8 mouse cellular contexts compared by ENCODE assay signal in genomic region chr9:37144696-37145095, GRCm38 (mm10). TPM values are rescaled to one million over a fixed set of nuclear protein-coding genes. Genes with fewer than 3 reads are reported as not detected.
A peak's percentile ranks its signal among the peaks of the same experiment; 100 is the strongest.
DNase-seq lines count a peak whose midpoint lies in the region; ATAC-seq and TF ChIP-seq lines count a peak whose summit lies in the region.

No protein-coding gene starts in this region.

- intact Hi-C loops in heart, postnatal 25 days (cut with DNase I), result loop anchor here (5.0 kb wide), 4 partner anchors 87 to 252 kb away; no protein-coding TSS in a partner anchor

- no peak for TF ChIP-seq POLR2A in thymus, adult 2 months (IDR thresholded peaks at IDR 0.05; ENCODE audit: control insufficient read depth, extremely low read depth, insufficient read depth, low read length, poor library complexity)

- H3K4me1 ChIP-seq in heart, embryonic 16.5 days (ENCODE audit: control insufficient read depth, insufficient read depth, low read length), result peaks cover 13% of the 10 kb centered on the region
- peaks cover 50% of the 10 kb centered on the region for H3K4me1 ChIP-seq in midbrain, embryonic 11.5 days (ENCODE audit: control insufficient read depth, insufficient read depth, low read length)
- H3K4me1 ChIP-seq in thymus, adult 2 months (replicated peaks; ENCODE audit: control insufficient read depth, insufficient read depth, low read length), result peaks cover 18% of the 10 kb centered on the region

- ATAC-seq in heart, embryonic 16.5 days (replicated peaks; ENCODE audit: extremely low read depth, insufficient read depth, low FRiP score), result no peak
- ATAC-seq in midbrain, embryonic 11.5 days (ENCODE audit: low FRiP score), result no peak
- no peak for ATAC-seq in cerebellum, adult (ENCODE audit: insufficient number of reproducible peaks, low FRiP score, low TSS enrichment)
- ATAC-seq in granulocyte monocyte progenitor cell, adult 5-6 weeks (replicated peaks; ENCODE audit: poor library complexity, severe bottlenecking), result no peak

- no peak for TF ChIP-seq CTCF in thymus, adult 2 months (IDR thresholded peaks at IDR 0.05; ENCODE audit: borderline replicate concordance, control insufficient read depth, extremely low read depth, insufficient read depth, low read length, poor library complexity)

- H3K4me3 ChIP-seq in heart, embryonic 16.5 days (ENCODE audit: low read length), result peak overlapping the region; percentile 77
- H3K4me3 ChIP-seq in midbrain, embryonic 11.5 days (ENCODE audit: low read depth, low read length), result peak overlapping the region; percentile 67
- no peak overlapping the region for H3K4me3 ChIP-seq in thymus, adult 2 months (ENCODE audit: control insufficient read depth, insufficient read depth, low read length)

- peak overlapping the region; percentile 94 for H3K4me2 ChIP-seq in heart, embryonic 16.5 days (ENCODE audit: low read depth, low read length)
- peak overlapping the region; percentile 94 for H3K4me2 ChIP-seq in midbrain, embryonic 11.5 days

- 0 out of 2 replicates have a peak, but pooled peaks cover 2% of the 10 kb centered on the region for H3K27me3 ChIP-seq in heart, embryonic 16.5 days (ENCODE audit: control insufficient read depth, insufficient read depth, low read length)
- no peaks in the 10 kb centered on the region for H3K27me3 ChIP-seq in midbrain, embryonic 11.5 days (ENCODE audit: control insufficient read depth, insufficient read depth, low read length)
- H3K27me3 ChIP-seq in thymus, adult 2 months (ENCODE audit: control insufficient read depth, insufficient read depth, low read length), result peaks cover 25% of the 10 kb centered on the region

- H3K9me3 ChIP-seq in heart, embryonic 16.5 days (replicated peaks; ENCODE audit: control insufficient read depth, low read length), result no peaks in the 10 kb centered on the region
- no peaks in the 10 kb centered on the region for H3K9me3 ChIP-seq in midbrain, embryonic 11.5 days (ENCODE audit: control insufficient read depth, low read length)

- peak overlapping the region; percentile 85 for H3K9ac ChIP-seq in heart, embryonic 16.5 days (ENCODE audit: low read length)
- H3K9ac ChIP-seq in midbrain, embryonic 11.5 days (ENCODE audit: low read length), result peak overlapping the region; percentile 99

- H3K27ac ChIP-seq in heart, embryonic 16.5 days (ENCODE audit: low read length), result peak overlapping the region; percentile 88; the same call in 1 of the 2 replicates
- H3K27ac ChIP-seq in midbrain, embryonic 11.5 days (ENCODE audit: low read depth, low read length), result peak overlapping the region; percentile 95
- no peak overlapping the region for H3K27ac ChIP-seq in thymus, adult 2 months (ENCODE audit: control insufficient read depth, insufficient read depth, low read length)

- H3K36me3 ChIP-seq in heart, embryonic 16.5 days (ENCODE audit: control insufficient read depth, insufficient read depth), result no peaks in the 10 kb centered on the region
- H3K36me3 ChIP-seq in midbrain, embryonic 11.5 days (ENCODE audit: control insufficient read depth, insufficient read depth, low read length), result no peaks in the 10 kb centered on the region
- H3K36me3 ChIP-seq in thymus, adult 2 months (ENCODE audit: control insufficient read depth, insufficient read depth, low read length), result no peaks in the 10 kb centered on the region

- DNase-seq in heart, adult 11 months, result peak; percentile 90
- DNase-seq in heart, postnatal 25 days (ENCODE audit: low spot score), result no peak
- DNase-seq in Muller cell, postnatal 12 days (ENCODE audit: inconsistent ontology term), result peak; percentile 42
- DNase-seq in midbrain, embryonic 11.5 days (ENCODE audit: low spot score, missing footprints), result peak; percentile 96
- DNase-seq in thymus, adult 2 months, result no peak

- 22% methylated on average over 6 of the region's 6 CpGs for WGBS in heart, embryonic 16.5 days
- under 1% methylated on average over 6 of the region's 6 CpGs for WGBS in midbrain, embryonic 11.5 days
- WGBS in thymus, adult 2 months, result 36% methylated on average over 6 of the region's 6 CpGs

RNA-seq across cellular contexts. Expression of gene Pknox2, which starts 2.5 kb away (rescaled TPM):
- total RNA-seq in heart, postnatal 25 days (2021), result 1 to 10 TPM; 6.3 to 8.3 TPM
- 3.9 and 4.6 TPM in 2 replicates for polyA plus RNA-seq in heart, embryonic 16.5 days (2015; fragmentation: Nextera tagmentation; extraction: Ambion mirVana)
- 20.2 and 20.3 TPM in 2 replicates for polyA plus RNA-seq in midbrain, embryonic 11.5 days (2014; fragmentation: Nextera tagmentation; extraction: Ambion mirVana)
- polyA plus RNA-seq in thymus, adult 2 months (2012; rRNA removed), result 3.1 and 3.2 TPM in 2 replicates
- total RNA-seq in granulocyte monocyte progenitor cell, adult 5-6 weeks (2014; fragmentation: Nextera tagmentation), result not detected in 2 replicates
- not detected in 2 replicates for total RNA-seq in granulocyte monocyte progenitor cell, adult 5-6 weeks (2017)

Comparison
In these comparisons a context has a peak if more than half of its experiments do, and no peak if none do; other contexts are left out.
1. DNase-seq: peak in heart, adult 11 months (single experiment), Muller cell, postnatal 12 days (single experiment) and midbrain, embryonic 11.5 days (single experiment); none in heart, postnatal 25 days (single experiment) and thymus, adult 2 months (single experiment).